In genomic region chr15:81252626-81253174, GRCm38 (mm10) we compare ENCODE assay signal across 25 mouse cellular contexts. TPM values are rescaled to one million over a fixed set of nuclear protein-coding genes. Genes with fewer than 3 reads are reported as not detected.
DNase-seq lines count a peak whose midpoint lies in the region; ATAC-seq and TF ChIP-seq lines count a peak whose summit lies in the region.
"Had no signal": no experiment of that assay in that cellular context is flagged by ENCODE, and none has a peak within 500 bp of the region (broad histone marks: within the 10 kb centered on the region; RNA-seq: fewer than 3 reads in every experiment).

No protein-coding gene starts in this region.

- H3K9me3 ChIP-seq in liver, embryonic 11.5 days (ENCODE audit: control insufficient read depth, low read length): no peaks in the 10 kb centered on the region
- H3K9me3 ChIP-seq: forebrain, embryonic 10.5 days; heart, embryonic 15.5 days; hindbrain, embryonic 10.5 days had no signal

- no peak overlapping the region for H3K9ac ChIP-seq in liver, adult 2 months (ENCODE audit: low read depth, low read length)
- no peak overlapping the region for H3K9ac ChIP-seq in liver, embryonic 11.5 days (ENCODE audit: low read depth, low read length)
- H3K9ac ChIP-seq: forebrain, embryonic 13.5 days; heart, embryonic 12.5 days; heart, embryonic 15.5 days; hindbrain, embryonic 13.5 days had no signal

- H3K27me3 ChIP-seq in liver, adult 2 months (ENCODE audit: control insufficient read depth, insufficient read depth, low read length): no peaks in the 10 kb centered on the region
- H3K27me3 ChIP-seq in liver, embryonic 11.5 days (replicated peaks; ENCODE audit: control insufficient read depth, insufficient read depth, low read length): no peaks in the 10 kb centered on the region
- H3K27me3 ChIP-seq: forebrain, embryonic 13.5 days; heart, embryonic 12.5 days; heart, embryonic 15.5 days; hindbrain, embryonic 13.5 days; Patski had no signal

- peaks cover 21% of the 10 kb centered on the region for H3K4me1 ChIP-seq in liver, adult 2 months (ENCODE audit: control insufficient read depth, insufficient read depth, low read length)
- H3K4me1 ChIP-seq in liver, embryonic 11.5 days (replicated peaks; ENCODE audit: control insufficient read depth, insufficient read depth, low read length): no peaks in the 10 kb centered on the region
- H3K4me1 ChIP-seq: heart, embryonic 12.5 days had no signal

- H3K27ac ChIP-seq in liver, adult 2 months (replicated peaks; ENCODE audit: insufficient read depth, low read depth, low read length): peak overlapping the region; percentile 37; the same call in 1 of the 2 replicates
- H3K27ac ChIP-seq in liver, embryonic 11.5 days (ENCODE audit: low read depth, low read length): no peak overlapping the region
- H3K27ac ChIP-seq: forebrain, embryonic 10.5 days; forebrain, embryonic 13.5 days; heart, embryonic 15.5 days; hindbrain, embryonic 10.5 days; hindbrain, embryonic 13.5 days had no signal

- H3K4me2 ChIP-seq in liver, embryonic 11.5 days: no peak overlapping the region
- H3K4me2 ChIP-seq: forebrain, embryonic 13.5 days; heart, embryonic 12.5 days; heart, embryonic 15.5 days; hindbrain, embryonic 13.5 days had no signal

- no peak overlapping the region for H3K4me3 ChIP-seq in liver, adult 2 months (ENCODE audit: insufficient read depth, low read depth, low read length)
- no peak overlapping the region for H3K4me3 ChIP-seq in liver, embryonic 11.5 days (ENCODE audit: low read depth, low read length)
- H3K4me3 ChIP-seq: forebrain, embryonic 10.5 days; forebrain, embryonic 13.5 days; heart, embryonic 12.5 days; heart, embryonic 15.5 days; hindbrain, embryonic 10.5 days; hindbrain, embryonic 13.5 days had no signal

- DNase-seq in frontal cortex, postnatal 25 days (ENCODE audit: low spot score in 2 of 2): no peak
- no peak for DNase-seq in liver, adult 2 months (ENCODE audit: extremely low read depth, low read depth, low spot score)
- no peak for DNase-seq in liver, embryonic 11.5 days (ENCODE audit: low spot score)
- DNase-seq in right cerebral cortex, postnatal 10 days (ENCODE audit: low spot score in 2 of 2): peak; percentile 34 to 59
- no peak for DNase-seq in right cerebral cortex, postnatal 4 days
- no peak for DNase-seq in adrenal gland, postnatal 36 days
- DNase-seq: adrenal gland, postnatal 10 days; cerebellum, adult 11-12 months; cerebellum, adult 8-10 months; cerebellum, postnatal 10 days; cerebellum, postnatal 36 days; gastrocnemius, postnatal 25 days; heart, adult 18-20 months; heart, postnatal 10 days; heart, postnatal 36 days had no signal

- TF ChIP-seq POLR2A in liver, adult 2 months (IDR thresholded peaks at IDR 0.05; ENCODE audit: extremely low read depth, insufficient read depth, low read length): no peak

- H3K36me3 ChIP-seq in liver, adult 2 months (ENCODE audit: control insufficient read depth, insufficient read depth, low read length): no peaks in the 10 kb centered on the region
- H3K36me3 ChIP-seq in liver, embryonic 11.5 days (ENCODE audit: control insufficient read depth, insufficient read depth, low read length): no peaks in the 10 kb centered on the region
- H3K36me3 ChIP-seq: forebrain, embryonic 10.5 days; heart, embryonic 12.5 days; heart, embryonic 15.5 days; hindbrain, embryonic 10.5 days; hindbrain, embryonic 13.5 days had no signal

- TF ChIP-seq CTCF in liver, adult 2 months (IDR thresholded peaks at IDR 0.05; ENCODE audit: low read depth, low read length): no peak

- ATAC-seq in frontal cortex, adult (ENCODE audit: low TSS enrichment): peak; percentile 66; the same call in 1 of the 2 replicates
- no peak for ATAC-seq in liver, embryonic 11.5 days (replicated peaks; ENCODE audit: low FRiP score)
- ATAC-seq: forebrain, embryonic 13.5 days; forebrain, embryonic 16.5 days; hindbrain, embryonic 16.5 days; Patski had no signal

- no peaks in the 10 kb centered on the region for H3K79me2 ChIP-seq in liver, adult 2 months (ENCODE audit: control insufficient read depth, insufficient read depth, low read length)

- WGBS in liver, adult 2 months: 83% methylated on average over 4 of the region's 4 CpGs
- 59% methylated on average over 4 of the region's 4 CpGs for WGBS in liver, embryonic 11.5 days

RNA-seq across cellular contexts. Expression of gene Mchr1, which starts 17.4 kb away (rescaled TPM):
- total RNA-seq in liver, adult 2 months (2014; rRNA removed): not detected in 2 replicates
- not detected in 2 replicates for polyA plus RNA-seq in liver, adult 2 months (2012; rRNA removed)
- 0.12 and 0.29 TPM in 2 replicates for polyA plus RNA-seq in liver, embryonic 11.5 days (2014; fragmentation: Nextera tagmentation; extraction: Ambion mirVana)
- under 1 TPM; 0.33 to 0.53 TPM for total RNA-seq in adrenal gland, postnatal 36 days (2021)
- total RNA-seq: heart, adult 18-20 months; heart, postnatal 10 days; heart, postnatal 36 days had no signal
- polyA plus RNA-seq: forebrain, embryonic 10.5 days; heart, embryonic 12.5 days had no signal

Comparison
In these comparisons a context has a peak if more than half of its experiments do, and no peak if none do; other contexts are left out.
1. DNase-seq: peak in right cerebral cortex, postnatal 10 days (2 of 2); none in frontal cortex, postnatal 25 days (0 of 2), liver, adult 2 months (single experiment), liver, embryonic 11.5 days (single experiment), right cerebral cortex, postnatal 4 days (single experiment) and adrenal gland, postnatal 36 days (0 of 2).